Mouse (Mus musculus): ENCODE data around the gene Bri3. TPM values are rescaled to one million over a fixed set of nuclear protein-coding genes. Genes with fewer than 3 reads are reported as not detected.

The Bri3 gene
- polyA plus RNA-seq, 1 experiment, result 90.6 TPM

GRCm38 (mm10) chr5:144283551-144284031, 39.4 kb downstream of the Bri3 start:
- H3K4me1 ChIP-seq (ENCODE audit: control insufficient read depth, insufficient read depth, low read length), result no peaks in the 10 kb centered on the region
- H3K27ac ChIP-seq (ENCODE audit: insufficient read depth, low read length), result no peak overlapping the region
- H3K4me3 ChIP-seq (ENCODE audit: insufficient read depth, low read length), result no peak overlapping the region
- TF ChIP-seq POLR2A (IDR thresholded peaks at IDR 0.05; ENCODE audit: low read depth, low read length) (no peak), CTCF (IDR thresholded peaks at IDR 0.05; ENCODE audit: borderline replicate concordance, insufficient read depth, low read length) (no peak)

GRCm38 (mm10) chr5:144284599-144284998, 40.4 kb downstream of the Bri3 start:
- TF ChIP-seq CTCF (IDR thresholded peaks at IDR 0.05; ENCODE audit: borderline replicate concordance, insufficient read depth, low read length) (no peak), POLR2A (IDR thresholded peaks at IDR 0.05; ENCODE audit: low read depth, low read length) (no peak)
- H3K27ac ChIP-seq (ENCODE audit: insufficient read depth, low read length), result no peak overlapping the region

GRCm38 (mm10) chr5:144286591-144287266, 42.5 kb downstream of the Bri3 start:
- Histone ChIP-seq H3K4me3 (ENCODE audit: insufficient read depth, low read length) (no peak overlapping the region), H3K4me1 (ENCODE audit: control insufficient read depth, insufficient read depth, low read length) (no peaks in the 10 kb centered on the region; the same call in 1 of the 2 replicates), H3K27ac (ENCODE audit: insufficient read depth, low read length) (no peak overlapping the region)
- no peak for TF ChIP-seq CTCF (IDR thresholded peaks at IDR 0.05; ENCODE audit: borderline replicate concordance, insufficient read depth, low read length)
- TF ChIP-seq POLR2A (IDR thresholded peaks at IDR 0.05; ENCODE audit: low read depth, low read length), result no peak

More at GRCm38 (mm10) chr5:144284599-144284998, 40.4 kb downstream of the Bri3 start:
- Histone ChIP-seq H3K4me1 (ENCODE audit: control insufficient read depth, insufficient read depth, low read length) (no peaks in the 10 kb centered on the region; the same call in 1 of the 2 replicates), H3K4me3 (ENCODE audit: insufficient read depth, low read length) (no peak overlapping the region)

- Histone ChIP-seq H3K4me3 (ENCODE audit: insufficient read depth, low read length) (no peak overlapping the region), H3K4me1 (ENCODE audit: control insufficient read depth, insufficient read depth, low read length) (no peaks in the 10 kb centered on the region; the same call in 1 of the 2 replicates), H3K27ac (ENCODE audit: insufficient read depth, low read length) (no peak overlapping the region)
- TF ChIP-seq CTCF (IDR thresholded peaks at IDR 0.05; ENCODE audit: borderline replicate concordance, insufficient read depth, low read length) (no peak), POLR2A (IDR thresholded peaks at IDR 0.05; ENCODE audit: low read depth, low read length) (no peak)
Measured at GRCm38 (mm10) chr5:144287267-144287820, 43.1 kb downstream of the Bri3 start.

GRCm38 (mm10) chr5:144288391-144288790, 44.2 kb downstream of the Bri3 start:
- Histone ChIP-seq H3K4me3 (ENCODE audit: insufficient read depth, low read length) (no peak overlapping the region), H3K27ac (ENCODE audit: insufficient read depth, low read length) (no peak overlapping the region), H3K4me1 (ENCODE audit: control insufficient read depth, insufficient read depth, low read length) (no peaks in the 10 kb centered on the region; the same call in 1 of the 2 replicates)
- TF ChIP-seq CTCF (IDR thresholded peaks at IDR 0.05; ENCODE audit: borderline replicate concordance, insufficient read depth, low read length) (no peak), POLR2A (IDR thresholded peaks at IDR 0.05; ENCODE audit: low read depth, low read length) (no peak)

- no peak overlapping the region for H3K4me3 ChIP-seq (ENCODE audit: insufficient read depth, low read length)
- no peak overlapping the region for H3K27ac ChIP-seq (ENCODE audit: insufficient read depth, low read length)
- peaks cover 1% of the 10 kb centered on the region; the same call in 1 of the 2 replicates for H3K4me1 ChIP-seq (ENCODE audit: control insufficient read depth, insufficient read depth, low read length)
- TF ChIP-seq CTCF (IDR thresholded peaks at IDR 0.05; ENCODE audit: borderline replicate concordance, insufficient read depth, low read length) (no peak), POLR2A (IDR thresholded peaks at IDR 0.05; ENCODE audit: low read depth, low read length) (no peak)
Measured at GRCm38 (mm10) chr5:144289769-144290440, 45.7 kb downstream of the Bri3 start.

- Histone ChIP-seq H3K4me3 (ENCODE audit: insufficient read depth, low read length) (no peak overlapping the region), H3K27ac (ENCODE audit: insufficient read depth, low read length) (no peak overlapping the region), H3K4me1 (ENCODE audit: control insufficient read depth, insufficient read depth, low read length) (0 out of 2 replicates have a peak, but pooled peaks cover 3% of the 10 kb centered on the region)
- TF ChIP-seq POLR2A (IDR thresholded peaks at IDR 0.05; ENCODE audit: low read depth, low read length) (no peak), CTCF (IDR thresholded peaks at IDR 0.05; ENCODE audit: borderline replicate concordance, insufficient read depth, low read length) (no peak)
Measured at GRCm38 (mm10) chr5:144294908-144295307, 50.7 kb downstream of the Bri3 start.

GRCm38 (mm10) chr5:144295357-144295756, 51.1 kb downstream of the Bri3 start:
- Histone ChIP-seq H3K4me3 (ENCODE audit: insufficient read depth, low read length) (no peak overlapping the region), H3K27ac (ENCODE audit: insufficient read depth, low read length) (no peak overlapping the region), H3K4me1 (ENCODE audit: control insufficient read depth, insufficient read depth, low read length) (0 out of 2 replicates have a peak, but pooled peaks cover 3% of the 10 kb centered on the region)
- TF ChIP-seq POLR2A (IDR thresholded peaks at IDR 0.05; ENCODE audit: low read depth, low read length), result no peak
- no peak for TF ChIP-seq CTCF (IDR thresholded peaks at IDR 0.05; ENCODE audit: borderline replicate concordance, insufficient read depth, low read length)

- no peak overlapping the region for H3K4me3 ChIP-seq (ENCODE audit: insufficient read depth, low read length)
- no peak overlapping the region for H3K27ac ChIP-seq (ENCODE audit: insufficient read depth, low read length)
- no peak for TF ChIP-seq CTCF (IDR thresholded peaks at IDR 0.05; ENCODE audit: borderline replicate concordance, insufficient read depth, low read length)
- no peak for TF ChIP-seq POLR2A (IDR thresholded peaks at IDR 0.05; ENCODE audit: low read depth, low read length)
Measured at GRCm38 (mm10) chr5:144296090-144296604, 51.9 kb downstream of the Bri3 start.

More at GRCm38 (mm10) chr5:144296090-144296604, 51.9 kb downstream of the Bri3 start:
- H3K4me1 ChIP-seq (ENCODE audit: control insufficient read depth, insufficient read depth, low read length), result 0 out of 2 replicates have a peak, but pooled peaks cover 3% of the 10 kb centered on the region
